Mouse (Mus musculus): ENCODE results near the gene Pkp1. TPM values are rescaled to one million over a fixed set of nuclear protein-coding genes. Genes with fewer than 3 reads are reported as not detected.
A peak's percentile ranks its signal among the peaks of the same experiment; 100 is the strongest.

Pkp1 gene
- polyA plus RNA-seq, 1 experiment from 2014 or later = 0.24 TPM

- no peak overlapping the region for H3K4me2 ChIP-seq (replicated peaks; ENCODE audit: low read depth, low read length)
- WGBS = 94% methylated on average over 2 of the region's 2 CpGs
- no peak overlapping the region for H3K4me3 ChIP-seq (ENCODE audit: low read length)
- H3K4me1 ChIP-seq (ENCODE audit: insufficient read depth, low read length) = no peaks in the 10 kb centered on the region
- H3K9me3 ChIP-seq (ENCODE audit: low read length) = no peaks in the 10 kb centered on the region
- ATAC-seq (ENCODE audit: low FRiP score, low TSS enrichment) = no peak
- no peak overlapping the region for H3K27ac ChIP-seq (ENCODE audit: low read length)
- no peaks in the 10 kb centered on the region for H3K36me3 ChIP-seq (ENCODE audit: insufficient read depth, low read length)
- no peak overlapping the region for H3K9ac ChIP-seq (replicated peaks; ENCODE audit: low read length)
- H3K27me3 ChIP-seq (ENCODE audit: insufficient read depth, low read length) = 0 out of 2 replicates have a peak, but pooled peaks cover 4% of the 10 kb centered on the region
These were observed 24.7 kb upstream of the Pkp1 start for GRCm38 (mm10) chr1:135943713-135944112.

GRCm38 (mm10) chr1:135942116-135942515 lies 23.1 kb upstream of the Pkp1 start:
- no peak overlapping the region for H3K27ac ChIP-seq (ENCODE audit: low read length)
- H3K27me3 ChIP-seq (ENCODE audit: insufficient read depth, low read length) = 0 out of 2 replicates have a peak, but pooled peaks cover 4% of the 10 kb centered on the region
- H3K4me1 ChIP-seq (ENCODE audit: insufficient read depth, low read length) = no peaks in the 10 kb centered on the region
- H3K4me2 ChIP-seq (replicated peaks; ENCODE audit: low read depth, low read length) = no peak overlapping the region
- H3K9me3 ChIP-seq (ENCODE audit: low read length) = no peaks in the 10 kb centered on the region
- no peak for ATAC-seq (ENCODE audit: low FRiP score, low TSS enrichment)
- 35% methylated on average over 7 of the region's 7 CpGs for WGBS
- H3K9ac ChIP-seq (replicated peaks; ENCODE audit: low read length) = no peak overlapping the region
- H3K36me3 ChIP-seq (ENCODE audit: insufficient read depth, low read length) = no peaks in the 10 kb centered on the region
- no peak overlapping the region for H3K4me3 ChIP-seq (ENCODE audit: low read length)

- no peak for ATAC-seq (ENCODE audit: low FRiP score, low TSS enrichment)
- Histone ChIP-seq H3K9ac (replicated peaks; ENCODE audit: low read length) (no peak overlapping the region), H3K4me2 (replicated peaks; ENCODE audit: low read depth, low read length) (no peak overlapping the region), H3K27ac (ENCODE audit: low read length) (no peak overlapping the region), H3K4me1 (ENCODE audit: insufficient read depth, low read length) (no peaks in the 10 kb centered on the region), H3K4me3 (ENCODE audit: low read length) (no peak overlapping the region), H3K27me3 (ENCODE audit: insufficient read depth, low read length) (0 out of 2 replicates have a peak, but pooled peaks cover 4% of the 10 kb centered on the region), H3K36me3 (ENCODE audit: insufficient read depth, low read length) (no peaks in the 10 kb centered on the region), H3K9me3 (ENCODE audit: low read length) (no peaks in the 10 kb centered on the region)
- WGBS = 71% methylated on average over 6 of the region's 6 CpGs
These were observed 22.4 kb upstream of the Pkp1 start for GRCm38 (mm10) chr1:135941259-135942006.

- no peak overlapping the region for H3K4me2 ChIP-seq (replicated peaks; ENCODE audit: low read depth, low read length)
- no peak overlapping the region for H3K27ac ChIP-seq (ENCODE audit: low read length)
- no peak overlapping the region for H3K4me3 ChIP-seq (ENCODE audit: low read length)
- H3K27me3 ChIP-seq (ENCODE audit: insufficient read depth, low read length) = no peaks in the 10 kb centered on the region
- ATAC-seq (ENCODE audit: low FRiP score, low TSS enrichment) = no peak
- peaks cover 5% of the 10 kb centered on the region; the same call in 1 of the 2 replicates for H3K4me1 ChIP-seq (ENCODE audit: insufficient read depth, low read length)
- H3K9ac ChIP-seq (replicated peaks; ENCODE audit: low read length) = no peak overlapping the region
- 45% methylated on average over 1 of the region's 1 CpGs for whole genome bisulfite sequencing
- H3K36me3 ChIP-seq (ENCODE audit: insufficient read depth, low read length) = no peaks in the 10 kb centered on the region
- no peaks in the 10 kb centered on the region; the same call in 1 of the 2 replicates for H3K9me3 ChIP-seq (ENCODE audit: low read length)
These were observed 17.1 kb upstream of the Pkp1 start for GRCm38 (mm10) chr1:135936091-135936490.

GRCm38 (mm10) chr1:135933704-135934293 lies 14.8 kb upstream of the Pkp1 start:
- no peaks in the 10 kb centered on the region for H3K36me3 ChIP-seq (ENCODE audit: insufficient read depth, low read length)
- H3K27ac ChIP-seq (ENCODE audit: low read length) = no peak overlapping the region
- H3K4me3 ChIP-seq (ENCODE audit: low read length) = no peak overlapping the region
- H3K4me2 ChIP-seq (replicated peaks; ENCODE audit: low read depth, low read length) = peak overlapping the region; percentile 10; the same call in 1 of the 2 replicates
- 43% methylated on average over 18 of the region's 18 CpGs for WGBS
- H3K9ac ChIP-seq (replicated peaks; ENCODE audit: low read length) = no peak overlapping the region
- H3K9me3 ChIP-seq (ENCODE audit: low read length) = no peaks in the 10 kb centered on the region; the same call in 1 of the 2 replicates
- H3K27me3 ChIP-seq (ENCODE audit: insufficient read depth, low read length) = no peaks in the 10 kb centered on the region
- peak; percentile 70 for ATAC-seq (ENCODE audit: low FRiP score, low TSS enrichment)
- H3K4me1 ChIP-seq (ENCODE audit: insufficient read depth, low read length) = peaks cover 5% of the 10 kb centered on the region; the same call in 1 of the 2 replicates

- 69% methylated on average over 3 of the region's 3 CpGs for WGBS
- Histone ChIP-seq H3K9me3 (ENCODE audit: low read length) (no peaks in the 10 kb centered on the region; the same call in 1 of the 2 replicates), H3K4me2 (replicated peaks; ENCODE audit: low read depth, low read length) (no peak overlapping the region), H3K27ac (ENCODE audit: low read length) (no peak overlapping the region), H3K27me3 (ENCODE audit: insufficient read depth, low read length) (no peaks in the 10 kb centered on the region), H3K9ac (replicated peaks; ENCODE audit: low read length) (no peak overlapping the region), H3K4me1 (ENCODE audit: insufficient read depth, low read length) (peaks cover 5% of the 10 kb centered on the region; the same call in 1 of the 2 replicates), H3K36me3 (ENCODE audit: insufficient read depth, low read length) (no peaks in the 10 kb centered on the region), H3K4me3 (ENCODE audit: low read length) (no peak overlapping the region)
- ATAC-seq (ENCODE audit: low FRiP score, low TSS enrichment) = no peak
These were observed 10.9 kb upstream of the Pkp1 start for GRCm38 (mm10) chr1:135929876-135930275.

- WGBS = 72% methylated on average over 5 of the region's 5 CpGs
These were observed 6.8 kb upstream of the Pkp1 start for GRCm38 (mm10) chr1:135925848-135926247.

GRCm38 (mm10) chr1:135924377-135924994 lies 5.5 kb upstream of the Pkp1 start:
- H3K36me3 ChIP-seq (ENCODE audit: insufficient read depth, low read length) = no peaks in the 10 kb centered on the region
- WGBS = 64% methylated on average over 5 of the region's 5 CpGs
- no peaks in the 10 kb centered on the region for H3K4me1 ChIP-seq (ENCODE audit: insufficient read depth, low read length)
- H3K9me3 ChIP-seq (ENCODE audit: low read length) = no peaks in the 10 kb centered on the region
- H3K27ac ChIP-seq (ENCODE audit: low read length) = no peak overlapping the region
- H3K9ac ChIP-seq (replicated peaks; ENCODE audit: low read length) = no peak overlapping the region
- H3K4me2 ChIP-seq (replicated peaks; ENCODE audit: low read depth, low read length) = no peak overlapping the region
- H3K4me3 ChIP-seq (ENCODE audit: low read length) = no peak overlapping the region
- H3K27me3 ChIP-seq (ENCODE audit: insufficient read depth, low read length) = peaks cover 27% of the 10 kb centered on the region
- ATAC-seq (ENCODE audit: low FRiP score, low TSS enrichment) = no peak

More at GRCm38 (mm10) chr1:135925848-135926247, 6.8 kb upstream of the Pkp1 start:
- Histone ChIP-seq H3K4me2 (replicated peaks; ENCODE audit: low read depth, low read length) (no peak overlapping the region), H3K4me1 (ENCODE audit: insufficient read depth, low read length) (no peaks in the 10 kb centered on the region), H3K36me3 (ENCODE audit: insufficient read depth, low read length) (no peaks in the 10 kb centered on the region), H3K9me3 (ENCODE audit: low read length) (no peaks in the 10 kb centered on the region), H3K27ac (ENCODE audit: low read length) (no peak overlapping the region), H3K27me3 (ENCODE audit: insufficient read depth, low read length) (peaks cover 14% of the 10 kb centered on the region; the same call in 1 of the 2 replicates), H3K9ac (replicated peaks; ENCODE audit: low read length) (no peak overlapping the region), H3K4me3 (ENCODE audit: low read length) (no peak overlapping the region)
- no peak for ATAC-seq (ENCODE audit: low FRiP score, low TSS enrichment)

- Histone ChIP-seq H3K27me3 (ENCODE audit: insufficient read depth, low read length) (peaks cover 40% of the 10 kb centered on the region), H3K9ac (replicated peaks; ENCODE audit: low read length) (no peak overlapping the region), H3K27ac (ENCODE audit: low read length) (no peak overlapping the region), H3K36me3 (ENCODE audit: insufficient read depth, low read length) (no peaks in the 10 kb centered on the region), H3K4me3 (ENCODE audit: low read length) (no peak overlapping the region), H3K4me2 (replicated peaks; ENCODE audit: low read depth, low read length) (no peak overlapping the region), H3K9me3 (ENCODE audit: low read length) (no peaks in the 10 kb centered on the region), H3K4me1 (ENCODE audit: insufficient read depth, low read length) (peaks cover 8% of the 10 kb centered on the region)
- ATAC-seq (ENCODE audit: low FRiP score, low TSS enrichment) = no peak
- 79% methylated on average over 7 of the region's 7 CpGs for WGBS
These were observed 4.2 kb upstream of the Pkp1 start for GRCm38 (mm10) chr1:135923229-135923628.

All from kidney, embryonic 16.5 days (tissue).